Mouse (Mus musculus): ENCODE results near the gene Cbr4.

GRCm38 (mm10) chr8:61516745-61517501 lies 29.4 kb downstream of the Cbr4 start:
- no peak for TF ChIP-seq POLR2A (IDR thresholded peaks at IDR 0.05; ENCODE audit: borderline replicate concordance, extremely low read depth, low read depth, low read length)
- TF ChIP-seq CTCF (IDR thresholded peaks at IDR 0.05; ENCODE audit: insufficient read depth, low read length), result no peak
